Mouse (Mus musculus) lung, postnatal 0 days (tissue): ENCODE measurements around the gene Lonp2. TPM values are rescaled to one million over a fixed set of nuclear protein-coding genes. Genes with fewer than 3 reads are reported as not detected.

ENCODE experiments used
- ATAC-seq: fragments of 200-750 bp; cut with Nextera tagmentation; 2 replicates; pipeline ENCODE4 v1.8.0; 2017; ENCODE audit warnings: moderate library complexity
- DNase-seq: peaks from one replicate; pipeline ENCODE4 v3.0.0-alpha.2; 2016; ENCODE audit warnings: low spot score
- H3K27ac ChIP-seq: fragments of 300-500 bp; sonication (generic); 2 replicates; pipeline ENCODE4 v1.5.1; 2014; ENCODE audit warnings: antibody characterized with exemption, mild to moderate bottlenecking, low read length, mixed read lengths
- H3K27me3 ChIP-seq: fragments of 300-500 bp; sonication (generic); replicated peaks from 2 replicates; pipeline ENCODE4 v1.6.1; 2014; ENCODE audit warnings: low read length, mixed read lengths; ENCODE audit not compliant: insufficient read depth
- H3K36me3 ChIP-seq: fragments of 300-500 bp; sonication (generic); 2 replicates; pipeline ENCODE4 v1.6.1; 2014; ENCODE audit warnings: low read length, mixed read lengths; ENCODE audit not compliant: insufficient read depth
- H3K4me1 ChIP-seq: fragments of 300-500 bp; sonication (generic); 2 replicates; pipeline ENCODE4 v1.6.1; 2014; ENCODE audit warnings: antibody characterized with exemption, low read depth, low read length, mixed read lengths; ENCODE audit not compliant: insufficient read depth
- H3K4me2 ChIP-seq: fragments of 300-500 bp; sonication (generic); replicated peaks from 2 replicates; pipeline ENCODE4 v1.6.1; 2014; ENCODE audit warnings: low read depth, mild to moderate bottlenecking, low read length, moderate library complexity, mixed read lengths
- H3K4me3 ChIP-seq: fragments of 300-500 bp; sonication (generic); 2 replicates; pipeline ENCODE4 v1.5.1; 2014; ENCODE audit warnings: low read depth, low read length
- H3K9ac ChIP-seq: fragments of 300-500 bp; sonication (generic); replicated peaks from 2 replicates; pipeline ENCODE4 v1.6.1; 2014; ENCODE audit warnings: low read depth, mild to moderate bottlenecking
- H3K9me3 ChIP-seq: fragments of 300-500 bp; sonication (generic); 2 replicates; pipeline ENCODE4 v1.6.1; 2016; ENCODE audit warnings: low read length, mixed read lengths
- CTCF ChIP-seq: IDR thresholded peaks from 2 replicates; pipeline ENCODE4 v1.5.1; 2016; ENCODE audit warnings: antibody characterized with exemption, mild to moderate bottlenecking
- EP300 ChIP-seq: IDR thresholded peaks from 2 replicates; pipeline ENCODE4 v1.6.1; 2016; ENCODE audit warnings: antibody characterized with exemption, mild to moderate bottlenecking, control low read depth
- WGBS: fragments of 180-500 bp; shearing (Covaris S2); extraction: QIAGEN DNeasy Blood & Tissue Kit; methylation state at CpG from one replicate; pipeline ENCODE4 v1.1.7; 2014; 5-methylcytosine and 5-hydroxymethylcytosine counted together
- polyA plus RNA-seq: library from polyadenylated mRNA; unstranded; fragments of >200 nt; fragmentation: Nextera tagmentation; extraction: Ambion mirVana; gene quantifications from 2 replicates; pipeline ENCODE4 v1.2.1, GENCODE M21; 2015

The Lonp2 gene
- polyA plus RNA-seq, 1 experiment from 2014 or later, result 37.9 TPM

- H3K4me1 ChIP-seq, result no peaks in the 10 kb centered on the region
- 7% methylated on average over 11 of the region's 11 CpGs for WGBS
- H3K27me3 ChIP-seq, result no peaks in the 10 kb centered on the region
- H3K27ac ChIP-seq, result no peak overlapping the region
- TF ChIP-seq EP300 (no peak), CTCF (peak; percentile 87)
- H3K4me3 ChIP-seq, result peak overlapping the region; percentile 32
- no peaks in the 10 kb centered on the region for H3K36me3 ChIP-seq
- no peaks in the 10 kb centered on the region for H3K9me3 ChIP-seq
- ATAC-seq (peak; percentile 79), DNase-seq (peak; percentile 85)
- H3K9ac ChIP-seq, result no peak overlapping the region
- peak overlapping the region; percentile 71 for H3K4me2 ChIP-seq
Observed at GRCm38 (mm10) chr8:86585118-86585517, 38.7 kb upstream of the Lonp2 start.

DNA sequence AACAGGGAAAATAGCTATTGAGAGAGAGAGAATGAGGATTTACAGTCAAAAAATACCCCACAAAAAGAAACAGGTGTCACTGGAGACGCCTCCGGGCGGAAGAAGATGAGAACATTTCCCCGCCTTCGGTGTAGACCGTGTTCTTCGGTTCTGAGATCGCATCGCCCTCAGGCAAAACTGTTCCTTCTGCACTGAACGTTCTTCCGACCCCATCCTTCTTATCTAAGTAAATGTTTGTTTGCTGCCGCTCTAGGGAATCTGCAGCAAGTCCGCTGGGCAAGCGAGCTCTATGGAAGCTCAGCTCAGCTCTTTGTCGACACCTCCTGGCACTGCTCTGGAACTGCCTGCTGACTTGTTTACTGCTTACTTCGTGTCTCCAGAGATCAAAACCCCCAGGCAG lies 38.3 kb upstream of the Lonp2 start:
- Histone ChIP-seq H3K4me3 (peak overlapping the region; percentile 32), H3K27ac (no peak overlapping the region), H3K9ac (no peak overlapping the region), H3K4me1 (no peaks in the 10 kb centered on the region), H3K4me2 (peak overlapping the region; percentile 71), H3K9me3 (no peaks in the 10 kb centered on the region), H3K27me3 (no peaks in the 10 kb centered on the region), H3K36me3 (no peaks in the 10 kb centered on the region)
- TF ChIP-seq EP300, result no peak
- TF ChIP-seq CTCF, result peak; percentile 91
- peak; percentile 85 for ATAC-seq
- under 1% methylated on average over 16 of the region's 16 CpGs for WGBS
- DNase-seq, result peak; percentile 85

- WGBS, result 40% methylated on average over 5 of the region's 5 CpGs
- H3K9me3 ChIP-seq, result no peaks in the 10 kb centered on the region
- no peak for ATAC-seq
- H3K4me3 ChIP-seq, result no peak overlapping the region
- H3K9ac ChIP-seq, result no peak overlapping the region
- no peak overlapping the region for H3K27ac ChIP-seq
- no peak for DNase-seq
- no peak for TF ChIP-seq CTCF
- no peak for TF ChIP-seq EP300
- H3K27me3 ChIP-seq, result no peaks in the 10 kb centered on the region
- no peaks in the 10 kb centered on the region for H3K36me3 ChIP-seq
- H3K4me1 ChIP-seq, result no peaks in the 10 kb centered on the region
- H3K4me2 ChIP-seq, result no peak overlapping the region
Observed at GRCm38 (mm10) chr8:86586058-86586457, 37.8 kb upstream of the Lonp2 start.

GRCm38 (mm10) chr8:86586642-86587041 lies 37.2 kb upstream of the Lonp2 start:
- no peaks in the 10 kb centered on the region for H3K27me3 ChIP-seq
- no peak overlapping the region for H3K4me3 ChIP-seq
- TF ChIP-seq EP300, result no peak
- TF ChIP-seq CTCF, result peak; percentile 45
- ATAC-seq (no peak), DNase-seq (no peak)
- H3K9me3 ChIP-seq, result no peaks in the 10 kb centered on the region
- no peaks in the 10 kb centered on the region for H3K36me3 ChIP-seq
- WGBS, result 41% methylated on average over 6 of the region's 6 CpGs
- H3K27ac ChIP-seq, result no peak overlapping the region
- H3K9ac ChIP-seq, result no peak overlapping the region
- H3K4me2 ChIP-seq, result no peak overlapping the region
- H3K4me1 ChIP-seq, result no peaks in the 10 kb centered on the region

- H3K4me3 ChIP-seq, result no peak overlapping the region
- WGBS, result 88% methylated on average over 5 of the region's 5 CpGs
Observed at GRCm38 (mm10) chr8:86588338-86588737, 35.5 kb upstream of the Lonp2 start.

GRCm38 (mm10) chr8:86593099-86593498 lies 30.7 kb upstream of the Lonp2 start:
- 42% methylated on average over 10 of the region's 10 CpGs for WGBS
- no peak for DNase-seq
- Histone ChIP-seq H3K27ac (no peak overlapping the region), H3K36me3 (no peaks in the 10 kb centered on the region), H3K9me3 (no peaks in the 10 kb centered on the region), H3K4me1 (no peaks in the 10 kb centered on the region), H3K4me2 (no peak overlapping the region), H3K4me3 (no peak overlapping the region), H3K27me3 (no peaks in the 10 kb centered on the region), H3K9ac (no peak overlapping the region)
- no peak for ATAC-seq
- TF ChIP-seq CTCF, result no peak
- TF ChIP-seq EP300, result no peak

More at GRCm38 (mm10) chr8:86588338-86588737, 35.5 kb upstream of the Lonp2 start:
- Histone ChIP-seq H3K9me3 (no peaks in the 10 kb centered on the region), H3K27me3 (no peaks in the 10 kb centered on the region), H3K27ac (no peak overlapping the region), H3K4me1 (no peaks in the 10 kb centered on the region), H3K4me2 (no peak overlapping the region), H3K9ac (no peak overlapping the region), H3K36me3 (no peaks in the 10 kb centered on the region)
- TF ChIP-seq CTCF, result no peak
- no peak for TF ChIP-seq EP300
- DNase-seq (no peak), ATAC-seq (no peak)
